ENCODE assay signal across 16 mouse cellular contexts in genomic region chr3:4544730-4545129, GRCm38 (mm10).
DNase-seq lines count a peak whose midpoint lies in the region; ATAC-seq and TF ChIP-seq lines count a peak whose summit lies in the region.
"Had no signal": no experiment of that assay in that cellular context is flagged by ENCODE, and none has a peak within 500 bp of the region (broad histone marks: within the 10 kb centered on the region; RNA-seq: fewer than 3 reads in every experiment).

No protein-coding gene starts in this region.

- no peak overlapping the region for H3K9ac ChIP-seq in forebrain, embryonic 13.5 days
- H3K9ac ChIP-seq in forebrain, embryonic 14.5 days (ENCODE audit: low read length): no peak overlapping the region
- no peak overlapping the region for H3K9ac ChIP-seq in hindbrain, embryonic 13.5 days
- H3K9ac ChIP-seq in midbrain, embryonic 11.5 days (ENCODE audit: low read length): no peak overlapping the region
- no peak overlapping the region for H3K9ac ChIP-seq in midbrain, postnatal 0 days (replicated peaks; ENCODE audit: low read length, poor library complexity, severe bottlenecking)
- H3K9ac ChIP-seq: embryonic facial prominence, embryonic 12.5 days; forebrain, embryonic 12.5 days had no signal

- WGBS in forebrain, embryonic 13.5 days: 78% methylated on average over 5 of the region's 5 CpGs
- WGBS in forebrain, embryonic 14.5 days: 72% methylated on average over 5 of the region's 5 CpGs
- WGBS in hindbrain, embryonic 10.5 days: 87% methylated on average over 5 of the region's 5 CpGs
- WGBS in hindbrain, embryonic 13.5 days: 79% methylated on average over 5 of the region's 5 CpGs
- WGBS in midbrain, embryonic 11.5 days: 86% methylated on average over 5 of the region's 5 CpGs
- WGBS in midbrain, postnatal 0 days: 83% methylated on average over 5 of the region's 5 CpGs

- no peak for DNase-seq in forebrain, embryonic 14.5 days (ENCODE audit: low spot score)
- DNase-seq in hindbrain, embryonic 10.5 days (ENCODE audit: low spot score): no peak
- DNase-seq in midbrain, embryonic 11.5 days (ENCODE audit: low spot score, missing footprints): no peak
- no peak for DNase-seq in midbrain, postnatal 0 days (ENCODE audit: low spot score)
- DNase-seq: adrenal gland, postnatal 10 days; cerebellum, adult 11-12 months; cerebellum, adult 9-10 months; cerebellum, postnatal 25 days; gastrocnemius, postnatal 14 days; heart, postnatal 10 days had no signal

- H3K36me3 ChIP-seq in forebrain, embryonic 13.5 days (ENCODE audit: poor library complexity, severe bottlenecking): no peaks in the 10 kb centered on the region
- H3K36me3 ChIP-seq in forebrain, embryonic 14.5 days (ENCODE audit: control insufficient read depth, insufficient read depth, low read length): no peaks in the 10 kb centered on the region
- no peaks in the 10 kb centered on the region for H3K36me3 ChIP-seq in hindbrain, embryonic 10.5 days
- no peaks in the 10 kb centered on the region for H3K36me3 ChIP-seq in hindbrain, embryonic 13.5 days
- no peaks in the 10 kb centered on the region for H3K36me3 ChIP-seq in midbrain, embryonic 11.5 days (ENCODE audit: control insufficient read depth, insufficient read depth, low read length)
- H3K36me3 ChIP-seq in midbrain, postnatal 0 days (ENCODE audit: insufficient read depth, low read length): no peaks in the 10 kb centered on the region
- H3K36me3 ChIP-seq: embryonic facial prominence, embryonic 12.5 days; forebrain, embryonic 12.5 days had no signal

- TF ChIP-seq CTCF in midbrain, postnatal 0 days (IDR thresholded peaks at IDR 0.05): no peak

- no peaks in the 10 kb centered on the region for H3K27me3 ChIP-seq in forebrain, embryonic 13.5 days
- H3K27me3 ChIP-seq in forebrain, embryonic 14.5 days (replicated peaks; ENCODE audit: control insufficient read depth, insufficient read depth, low read length): no peaks in the 10 kb centered on the region
- H3K27me3 ChIP-seq in hindbrain, embryonic 10.5 days (ENCODE audit: insufficient read depth, poor library complexity, severe bottlenecking): no peaks in the 10 kb centered on the region
- no peaks in the 10 kb centered on the region for H3K27me3 ChIP-seq in hindbrain, embryonic 13.5 days
- H3K27me3 ChIP-seq in midbrain, embryonic 11.5 days (ENCODE audit: control insufficient read depth, insufficient read depth, low read length): no peaks in the 10 kb centered on the region
- H3K27me3 ChIP-seq in midbrain, postnatal 0 days (ENCODE audit: insufficient read depth, low read length): no peaks in the 10 kb centered on the region
- H3K27me3 ChIP-seq: embryonic facial prominence, embryonic 12.5 days; forebrain, embryonic 12.5 days had no signal

- H3K4me1 ChIP-seq in forebrain, embryonic 13.5 days: peaks cover 8% of the 10 kb centered on the region; the same call in 1 of the 2 replicates
- H3K4me1 ChIP-seq in forebrain, embryonic 14.5 days (ENCODE audit: control insufficient read depth, insufficient read depth, low read length): 0 out of 2 replicates have a peak, but pooled peaks cover 5% of the 10 kb centered on the region
- peaks cover 3% of the 10 kb centered on the region; the same call in 1 of the 2 replicates for H3K4me1 ChIP-seq in hindbrain, embryonic 10.5 days (replicated peaks)
- no peaks in the 10 kb centered on the region for H3K4me1 ChIP-seq in hindbrain, embryonic 13.5 days (replicated peaks)
- H3K4me1 ChIP-seq in midbrain, embryonic 11.5 days (ENCODE audit: control insufficient read depth, insufficient read depth, low read length): no peaks in the 10 kb centered on the region
- H3K4me1 ChIP-seq in midbrain, postnatal 0 days (ENCODE audit: insufficient read depth, low read length): no peaks in the 10 kb centered on the region
- H3K4me1 ChIP-seq: embryonic facial prominence, embryonic 12.5 days had no signal

- ATAC-seq in forebrain, embryonic 13.5 days: peak; percentile 36; the same call in 1 of the 2 replicates
- no peak for ATAC-seq in forebrain, embryonic 14.5 days
- no peak for ATAC-seq in hindbrain, embryonic 13.5 days (ENCODE audit: low FRiP score)
- ATAC-seq in midbrain, embryonic 11.5 days (ENCODE audit: low FRiP score): 0 out of 2 replicates have a peak, but pooled peaks have one; percentile 18
- no peak for ATAC-seq in midbrain, postnatal 0 days (ENCODE audit: low FRiP score)
- ATAC-seq in monocyte, adult 5-6 weeks (replicated peaks; ENCODE audit: insufficient number of reproducible peaks, low FRiP score, low TSS enrichment, poor library complexity, severe bottlenecking): no peak
- ATAC-seq: intestine, embryonic 16.5 days had no signal

- H3K4me3 ChIP-seq in forebrain, embryonic 13.5 days: no peak overlapping the region
- H3K4me3 ChIP-seq in forebrain, embryonic 14.5 days (ENCODE audit: low read depth, low read length): no peak overlapping the region
- no peak overlapping the region for H3K4me3 ChIP-seq in hindbrain, embryonic 10.5 days
- no peak overlapping the region for H3K4me3 ChIP-seq in hindbrain, embryonic 13.5 days
- no peak overlapping the region for H3K4me3 ChIP-seq in midbrain, embryonic 11.5 days (ENCODE audit: low read depth, low read length)
- H3K4me3 ChIP-seq in midbrain, postnatal 0 days (ENCODE audit: low read depth, low read length): no peak overlapping the region
- H3K4me3 ChIP-seq: embryonic facial prominence, embryonic 12.5 days; forebrain, embryonic 12.5 days had no signal

- no peak overlapping the region for H3K27ac ChIP-seq in forebrain, embryonic 13.5 days
- H3K27ac ChIP-seq in forebrain, embryonic 14.5 days (ENCODE audit: low read depth, low read length): no peak overlapping the region
- peak overlapping the region; percentile 56; the same call in 1 of the 2 replicates for H3K27ac ChIP-seq in hindbrain, embryonic 10.5 days
- H3K27ac ChIP-seq in hindbrain, embryonic 13.5 days: no peak overlapping the region
- no peak overlapping the region for H3K27ac ChIP-seq in midbrain, embryonic 11.5 days (ENCODE audit: low read depth, low read length)
- H3K27ac ChIP-seq in midbrain, postnatal 0 days (ENCODE audit: low read depth, low read length): no peak overlapping the region
- H3K27ac ChIP-seq: embryonic facial prominence, embryonic 12.5 days; forebrain, embryonic 12.5 days had no signal

- no peak overlapping the region for H3K4me2 ChIP-seq in forebrain, embryonic 13.5 days
- no peak overlapping the region for H3K4me2 ChIP-seq in forebrain, embryonic 14.5 days (ENCODE audit: low read length)
- H3K4me2 ChIP-seq in hindbrain, embryonic 13.5 days: no peak overlapping the region
- H3K4me2 ChIP-seq in midbrain, embryonic 11.5 days: no peak overlapping the region
- H3K4me2 ChIP-seq in midbrain, postnatal 0 days (ENCODE audit: low read depth, low read length, poor library complexity, severe bottlenecking): no peak overlapping the region
- H3K4me2 ChIP-seq: embryonic facial prominence, embryonic 12.5 days; forebrain, embryonic 12.5 days had no signal

- H3K9me3 ChIP-seq in forebrain, embryonic 13.5 days (replicated peaks): no peaks in the 10 kb centered on the region
- no peaks in the 10 kb centered on the region for H3K9me3 ChIP-seq in forebrain, embryonic 14.5 days (replicated peaks; ENCODE audit: control insufficient read depth, low read length)
- 0 out of 2 replicates have a peak, but pooled peaks cover 3% of the 10 kb centered on the region for H3K9me3 ChIP-seq in hindbrain, embryonic 10.5 days
- H3K9me3 ChIP-seq in hindbrain, embryonic 13.5 days: no peaks in the 10 kb centered on the region
- no peaks in the 10 kb centered on the region for H3K9me3 ChIP-seq in midbrain, embryonic 11.5 days (ENCODE audit: control insufficient read depth, low read length)
- H3K9me3 ChIP-seq in midbrain, postnatal 0 days (ENCODE audit: low read length): no peaks in the 10 kb centered on the region
- H3K9me3 ChIP-seq: embryonic facial prominence, embryonic 12.5 days; forebrain, embryonic 12.5 days had no signal

Comparison
In these comparisons a context has a peak if more than half of its experiments do, and no peak if none do; other contexts are left out.
1. ATAC-seq: peak in forebrain, embryonic 13.5 days (single experiment) and midbrain, embryonic 11.5 days (single experiment); none in forebrain, embryonic 14.5 days (single experiment), hindbrain, embryonic 13.5 days (single experiment), midbrain, postnatal 0 days (single experiment) and monocyte, adult 5-6 weeks (single experiment).